Mouse (Mus musculus): ENCODE measurements at regions not wholly inside any gene's neighbourhood (a gene's known extent, or its start where the extent isn't known, plus 50 kb on each side); places are given as distances from the start of the nearest gene placed in this dataset.

DNA sequence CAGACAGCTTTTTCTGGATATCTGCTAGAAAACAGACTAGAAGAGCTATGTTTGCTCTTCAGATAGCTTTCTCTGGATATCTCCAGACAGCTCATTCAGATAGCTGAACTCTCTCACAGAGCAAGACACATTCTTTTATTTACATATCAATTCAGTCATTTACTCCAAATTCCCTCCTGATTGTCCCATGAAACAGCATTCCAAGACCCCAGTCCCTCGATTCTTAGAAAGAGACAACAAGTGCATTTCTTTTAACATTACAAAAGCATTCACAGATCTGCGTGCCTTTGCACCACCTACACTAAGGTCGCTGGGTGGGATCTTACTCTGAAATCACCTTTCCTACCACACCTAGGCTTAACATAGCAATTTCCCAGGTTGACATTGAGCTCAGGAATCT lies 1039.5 kb upstream of the Ddx18 start:
- DNase-seq (ENCODE audit: low spot score in 2 of 2): no peak

DNA sequence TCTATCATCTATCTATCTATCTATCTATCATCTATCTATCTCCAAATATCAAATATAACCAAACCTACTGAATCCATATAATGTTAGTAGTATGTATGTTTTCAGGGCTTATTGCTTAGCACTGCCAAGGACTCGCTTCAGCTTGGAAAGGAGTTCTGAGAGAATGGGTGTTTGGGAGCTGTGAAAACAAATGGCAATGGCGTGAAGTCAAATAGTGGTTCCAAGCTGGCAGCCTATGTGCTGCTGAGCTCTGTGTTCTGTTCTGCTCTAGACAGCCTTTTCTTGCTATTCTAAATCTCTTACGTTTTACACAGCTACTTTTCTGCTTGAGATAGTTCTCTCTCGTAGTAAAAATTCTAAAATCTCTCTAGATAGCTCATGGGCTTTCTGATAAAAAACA lies 1008.2 kb upstream of the Ddx18 start:
- DNase-seq (ENCODE audit: low spot score in 2 of 2): no peak

DNA sequence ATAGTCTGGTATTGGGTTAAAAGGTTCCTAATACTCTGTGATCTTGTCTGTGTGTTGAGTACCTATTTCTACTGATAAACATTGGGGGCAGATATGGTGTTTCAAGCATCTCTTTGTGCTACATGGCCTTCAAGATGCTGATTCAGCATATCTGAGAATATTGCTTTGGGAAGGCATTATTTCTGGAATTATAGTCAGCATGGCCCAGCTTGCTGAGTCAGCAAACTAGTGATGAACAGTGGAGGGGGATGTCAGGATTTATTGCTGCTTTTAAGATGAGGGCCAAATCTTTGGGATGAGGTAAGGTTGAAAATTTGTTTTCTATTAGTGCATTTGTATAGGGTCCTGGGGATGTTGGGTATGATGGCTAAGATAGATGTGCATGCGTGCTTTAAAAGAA lies 983.8 kb upstream of the Ddx18 start:
- DNase-seq (ENCODE audit: low spot score in 2 of 2): no peak

DNA sequence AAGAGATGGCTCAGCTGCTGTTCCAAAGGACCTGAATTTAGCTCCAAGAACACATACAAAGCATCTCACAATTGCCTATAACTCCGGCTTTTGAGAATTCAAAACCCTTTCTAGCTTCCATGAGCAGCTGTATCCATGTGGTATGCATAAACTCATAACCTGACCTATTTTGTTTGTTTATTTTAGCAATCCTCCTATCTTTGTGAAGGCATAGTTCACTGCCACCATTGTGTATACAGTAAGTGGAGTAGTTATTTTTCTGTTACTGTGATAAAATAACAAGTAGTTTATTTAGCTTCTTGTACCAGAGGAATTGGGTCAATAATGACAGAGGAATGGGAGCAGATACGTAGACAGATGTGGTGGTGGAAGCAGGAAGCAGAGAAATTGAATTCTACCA lies 941.8 kb upstream of the Ddx18 start:
- no peak for DNase-seq (ENCODE audit: low spot score in 2 of 2)

DNA sequence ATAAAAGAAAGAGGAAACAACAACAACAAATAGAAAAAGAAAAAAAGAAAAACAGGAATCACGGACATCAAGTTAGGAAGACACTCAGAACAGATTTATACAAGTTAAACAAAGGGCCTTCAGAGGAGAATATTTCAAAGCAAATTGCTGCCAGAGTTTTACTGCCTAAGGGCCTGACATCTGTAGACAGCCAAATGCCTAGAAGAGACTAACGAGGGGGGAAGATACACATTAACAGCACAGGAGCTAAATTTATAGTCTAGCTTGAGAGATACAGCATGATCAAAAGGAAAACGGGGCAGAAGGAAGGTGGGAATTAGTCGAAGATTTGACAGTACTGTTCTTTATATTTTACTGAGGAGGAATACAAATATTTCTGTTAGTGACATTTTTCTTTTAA lies 933.9 kb upstream of the Ddx18 start:
- DNase-seq (ENCODE audit: low spot score in 2 of 2): no peak

DNA sequence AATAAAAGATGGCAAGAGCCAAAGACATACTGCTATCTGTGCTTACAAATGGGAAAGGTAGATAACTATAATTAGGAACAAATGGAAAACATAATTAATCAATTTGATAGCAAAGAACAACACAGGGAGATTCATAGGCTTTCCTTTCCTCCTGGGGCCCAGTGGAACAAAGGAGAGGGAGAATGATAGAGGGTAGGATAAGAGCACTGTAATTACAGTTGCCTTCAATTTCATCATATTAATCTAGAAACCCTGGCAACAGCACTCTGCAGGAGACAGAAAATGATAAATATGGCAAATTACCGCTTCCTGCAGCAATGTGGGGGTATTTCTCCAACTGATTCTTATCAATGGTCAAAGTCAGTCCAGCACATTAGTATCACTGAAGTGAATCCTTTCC lies 910.2 kb upstream of the Ddx18 start:
- no peak for DNase-seq (ENCODE audit: low spot score in 2 of 2)

DNA sequence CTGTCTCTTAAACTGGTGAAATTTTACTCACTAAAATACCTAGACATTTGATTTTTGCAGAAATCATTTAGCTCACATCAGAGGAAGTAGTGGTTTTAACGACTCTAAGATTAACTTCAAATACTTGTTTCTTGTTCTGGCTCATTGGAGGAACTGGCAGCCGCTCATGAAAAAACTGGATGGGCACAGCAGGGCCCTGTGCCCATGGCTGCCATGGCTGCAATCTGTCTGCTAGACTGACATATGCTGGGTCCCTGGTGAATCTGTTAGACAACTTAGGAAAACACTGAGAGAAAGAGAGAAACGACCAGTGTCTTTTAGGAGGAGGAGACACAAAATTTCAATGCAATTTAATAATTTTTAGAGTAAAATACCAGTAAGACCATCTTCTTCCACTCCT lies 896.1 kb upstream of the Ddx18 start:
- no peak for DNase-seq (ENCODE audit: low spot score in 2 of 2)

DNA sequence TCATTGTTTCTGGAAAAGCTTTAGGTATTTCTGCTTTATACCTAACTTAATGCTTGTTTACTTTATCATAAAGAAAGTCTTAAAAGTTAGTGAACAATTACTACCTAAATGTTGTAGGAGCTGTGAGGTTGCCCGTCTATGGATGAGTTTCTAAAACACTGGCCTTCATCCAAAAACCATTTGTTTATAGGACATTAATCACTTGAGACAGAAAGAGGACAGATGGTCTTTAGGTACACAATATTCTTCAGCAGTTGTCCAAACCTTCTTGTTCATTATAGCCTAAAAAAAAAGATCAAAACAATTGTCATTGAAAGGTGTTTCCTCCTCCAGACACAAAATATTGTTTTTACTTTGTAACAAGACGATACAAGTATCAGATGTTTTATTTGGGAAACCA lies 891.3 kb upstream of the Ddx18 start:
- DNase-seq (ENCODE audit: low spot score in 2 of 2): no peak

DNA sequence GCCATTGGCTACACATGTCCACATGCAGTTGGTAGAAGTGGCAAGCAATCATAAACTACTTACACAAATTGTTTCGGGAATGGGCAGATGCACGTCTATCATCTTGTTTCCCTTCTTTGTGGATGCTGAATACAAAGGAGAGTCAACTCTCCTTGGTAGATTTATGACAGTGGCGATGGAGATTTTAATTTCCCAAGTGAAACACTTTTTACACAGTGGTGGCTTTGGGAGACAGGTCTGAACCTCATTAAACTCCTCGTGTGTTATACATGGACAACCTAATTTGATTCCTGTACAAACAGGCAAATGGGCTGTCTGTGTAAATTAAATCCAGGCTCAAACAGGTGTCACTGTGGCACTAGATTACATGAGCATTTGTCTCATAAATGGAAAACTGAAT lies 887.1 kb upstream of the Ddx18 start:
- no peak for DNase-seq (ENCODE audit: low spot score in 2 of 2)

DNA sequence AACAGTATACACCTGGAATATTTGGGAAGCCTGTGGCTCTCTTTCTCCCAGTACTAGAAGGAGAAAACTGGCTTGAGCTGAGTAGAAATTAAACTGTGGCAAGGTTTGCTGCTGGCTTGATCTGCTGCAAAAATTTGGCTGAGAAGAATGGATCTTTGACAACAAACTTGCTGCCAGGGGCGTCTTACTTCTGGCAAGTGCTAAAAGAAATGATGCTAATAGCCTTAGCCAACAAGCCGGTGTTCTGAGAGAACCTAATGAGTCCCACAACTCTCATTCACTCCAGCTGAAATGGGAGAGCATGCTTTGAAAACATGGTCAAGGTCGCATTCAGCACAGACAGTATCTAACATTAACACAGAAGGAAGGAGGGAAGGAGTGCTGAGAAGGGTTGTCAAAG lies 885.8 kb upstream of the Ddx18 start:
- no peak for DNase-seq (ENCODE audit: low spot score in 2 of 2)

DNA sequence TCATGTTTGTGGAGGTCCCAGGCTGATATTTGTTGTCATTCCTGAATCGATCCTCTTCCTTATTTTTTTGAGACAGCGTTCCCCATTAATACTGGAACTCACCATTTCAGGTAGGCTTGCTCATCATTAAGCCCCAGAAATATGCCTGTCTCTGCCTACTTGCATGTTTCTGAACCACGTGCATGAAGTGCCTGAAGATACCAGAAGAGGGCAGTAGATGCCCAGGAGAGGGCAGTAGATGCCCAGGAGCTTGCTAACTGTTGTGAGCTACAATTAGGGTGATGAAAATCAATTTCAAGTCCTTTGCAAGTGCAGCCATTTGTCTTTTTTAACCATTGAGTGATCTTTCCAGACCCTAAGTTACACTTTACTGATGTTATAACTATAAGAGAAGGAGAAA lies 871.6 kb upstream of the Ddx18 start:
- no peak for DNase-seq (ENCODE audit: low spot score in 2 of 2)

DNA sequence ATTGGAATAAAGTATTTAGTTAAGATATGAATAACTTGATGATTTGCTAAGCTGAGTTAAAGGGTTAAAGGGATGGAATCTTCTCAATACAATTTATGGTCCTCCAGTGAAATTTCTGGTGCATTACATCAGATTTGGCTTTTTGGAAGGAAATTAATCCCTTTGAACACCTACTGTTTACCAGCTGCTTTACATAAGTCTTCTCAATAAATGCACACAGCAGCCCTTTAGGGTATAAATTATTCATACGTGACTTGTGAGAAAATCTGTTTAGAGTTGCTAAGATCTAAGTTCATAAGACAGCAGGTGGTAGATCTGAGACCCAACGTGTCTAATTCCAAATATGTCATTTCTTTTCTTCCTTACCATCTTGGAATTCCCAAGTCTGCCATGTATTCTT lies 855.7 kb upstream of the Ddx18 start:
- DNase-seq (ENCODE audit: low spot score in 2 of 2): no peak

DNA sequence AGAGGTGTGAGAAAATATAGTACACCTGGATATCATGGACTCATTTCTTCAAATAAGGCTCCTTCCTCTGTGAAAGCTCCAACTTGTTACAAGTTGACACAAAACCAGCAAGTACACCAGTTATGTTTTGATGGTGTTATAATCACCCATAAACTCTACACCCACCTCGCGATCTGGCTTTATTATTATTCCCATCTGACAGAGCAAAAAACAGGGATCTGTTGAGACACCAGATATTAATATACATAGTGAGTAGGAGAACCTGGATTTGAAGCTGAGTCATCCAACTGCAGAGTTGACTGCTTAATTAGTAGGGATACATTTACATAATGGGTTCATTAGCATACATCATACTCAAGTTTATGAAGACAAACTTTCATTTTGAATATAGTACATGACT lies 828.6 kb upstream of the Ddx18 start:
- no peak for DNase-seq (ENCODE audit: low spot score in 2 of 2)

DNA sequence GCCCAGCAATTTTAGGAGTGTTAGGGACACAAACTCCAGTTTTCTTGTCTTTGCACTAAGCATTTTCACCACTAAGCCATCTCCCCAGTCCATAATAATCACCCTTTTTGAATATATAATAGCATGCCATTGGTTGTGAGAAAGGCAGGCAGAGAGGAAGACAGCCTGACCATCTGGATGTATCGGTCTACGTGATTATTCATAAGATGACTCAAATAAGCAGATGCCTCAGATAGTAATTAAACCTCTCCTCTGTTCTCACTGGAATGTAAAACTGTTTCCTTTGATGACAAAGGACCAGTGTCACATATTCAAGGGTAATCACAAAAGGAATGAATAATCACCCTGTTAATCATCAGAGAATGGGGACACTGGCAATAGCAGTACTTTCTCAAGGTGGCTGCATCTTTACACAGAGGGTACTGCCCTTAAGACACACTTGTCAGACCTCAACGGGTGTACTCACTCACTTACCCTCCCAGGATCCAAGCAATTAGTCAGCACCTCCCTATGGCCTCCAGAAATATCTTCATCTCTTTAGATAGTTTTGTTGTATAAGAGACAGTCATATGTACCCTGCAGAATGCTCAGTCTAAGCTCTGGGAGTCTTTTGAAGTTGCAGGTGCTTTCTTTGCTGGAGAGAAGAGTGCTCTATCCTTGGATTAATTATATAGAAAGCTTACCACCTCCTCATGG lies 826.0 kb upstream of the Ddx18 start:
- DNase-seq (ENCODE audit: low spot score in 2 of 2): no peak

DNA sequence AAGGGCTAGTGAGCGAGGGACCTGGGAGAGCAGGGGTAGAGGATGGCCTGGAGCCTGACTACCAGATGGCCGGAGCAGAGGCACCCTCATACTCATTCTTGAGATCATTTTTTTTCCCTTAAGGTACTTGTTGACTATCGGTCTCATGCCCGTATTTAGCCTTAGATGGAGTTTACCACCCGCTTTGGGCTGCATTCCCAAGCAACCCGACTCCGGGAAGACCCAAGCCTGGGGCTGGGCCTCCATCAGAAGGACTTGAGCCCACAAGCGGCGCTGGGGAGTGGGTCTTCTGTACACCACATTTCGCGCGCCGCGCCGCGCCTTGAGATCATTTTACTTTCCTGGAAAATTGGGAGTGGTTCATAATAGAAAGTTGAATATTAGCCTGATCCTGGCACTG lies 789.2 kb upstream of the Ddx18 start:
- DNase-seq (ENCODE audit: low spot score in 2 of 2): peak; percentile 99 to 100

DNA sequence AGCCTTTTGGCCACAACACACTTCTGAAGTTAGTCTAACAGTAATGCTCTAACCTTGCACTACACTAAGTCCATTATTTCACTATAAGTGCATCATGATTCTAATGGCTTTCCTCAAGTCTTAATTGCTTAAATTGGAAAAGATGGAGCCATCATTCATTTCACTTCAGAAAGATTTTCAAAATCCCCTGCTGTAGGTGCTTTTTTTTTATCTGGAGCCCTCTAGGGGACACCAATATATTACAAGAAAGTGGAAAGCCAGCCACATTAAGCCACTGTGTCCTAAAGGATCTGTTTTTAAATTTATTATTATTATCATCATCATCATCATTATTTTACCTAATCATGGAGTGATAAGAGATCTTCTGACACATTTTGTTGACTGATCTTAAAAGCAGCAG lies 783.7 kb upstream of the Ddx18 start:
- no peak for DNase-seq (ENCODE audit: low spot score in 2 of 2)

DNA sequence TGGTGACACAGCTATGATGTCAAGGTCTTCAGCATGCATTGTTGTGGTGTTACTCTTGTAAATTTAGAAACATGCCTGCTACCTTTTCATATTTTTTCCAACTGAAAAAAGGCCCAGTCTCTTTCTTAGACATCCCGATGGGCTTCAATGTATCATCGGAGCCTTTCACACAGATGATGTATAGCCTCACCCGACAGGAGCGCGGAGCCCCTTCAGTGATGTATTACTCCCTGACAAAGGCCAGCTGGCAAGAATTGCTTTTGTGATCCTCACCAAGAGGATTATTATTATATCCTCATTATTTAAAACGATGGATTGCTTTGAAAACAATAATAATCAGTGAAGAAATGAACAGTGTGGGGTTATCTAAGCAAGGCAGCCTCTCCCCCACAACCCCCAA lies 765.5 kb upstream of the Ddx18 start:
- no peak for DNase-seq (ENCODE audit: low spot score in 2 of 2)

DNA sequence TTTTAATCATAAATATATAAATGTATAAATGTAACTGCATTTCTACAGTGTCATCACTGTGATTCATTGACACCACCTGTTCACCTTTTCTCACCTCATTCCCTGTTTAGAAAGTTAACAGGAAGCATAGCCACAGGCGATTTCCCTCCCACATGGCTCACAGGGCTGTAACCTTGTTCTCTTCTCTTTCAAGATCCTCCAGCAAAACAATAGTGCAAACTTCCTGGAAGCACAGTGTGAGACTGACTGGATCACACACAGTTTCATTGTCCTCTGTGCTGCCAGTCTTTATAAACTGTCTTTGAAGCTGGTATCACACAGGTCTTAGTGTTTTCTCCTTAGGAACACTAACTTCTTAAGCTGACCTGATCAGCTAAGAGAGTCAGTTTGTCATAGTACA lies 760.5 kb upstream of the Ddx18 start:
- DNase-seq (ENCODE audit: low spot score in 2 of 2): no peak
